Mouse (Mus musculus) limb, embryonic 14.5 days (tissue): ENCODE measurements at regions not wholly inside any gene's neighbourhood (a gene's known extent, or its start where the extent isn't known, plus 50 kb on each side); places are given as distances from the start of the nearest gene placed in this dataset.

ENCODE experiments used
- ATAC-seq: fragments of 200-750 bp; cut with Nextera tagmentation; 2 replicates; pipeline ENCODE4 v1.8.0; 2017; ENCODE audit warnings: low read depth, moderate number of reproducible peaks, moderate TSS enrichment; ENCODE audit not compliant: low FRiP score
- DNase-seq: peaks from one replicate; pipeline ENCODE4 v3.0.0-alpha.2; 2015; ENCODE audit warnings: low spot score
- H3K27ac ChIP-seq: fragments of 300-500 bp; sonication (generic); replicated peaks from 2 replicates; pipeline ENCODE4 v1.5.1; 2014; ENCODE audit warnings: low read depth, mild to moderate bottlenecking, low read length, moderate library complexity, mixed read lengths
- H3K27me3 ChIP-seq: fragments of 300-500 bp; sonication (generic); 2 replicates; pipeline ENCODE4 v1.6.1; 2014; ENCODE audit warnings: low read length, mixed read lengths; ENCODE audit not compliant: control insufficient read depth, insufficient read depth
- H3K36me3 ChIP-seq: fragments of 300-500 bp; sonication (generic); 2 replicates; pipeline ENCODE4 v1.6.1; 2014; ENCODE audit warnings: mild to moderate bottlenecking, low read length, moderate library complexity, mixed read lengths; ENCODE audit not compliant: control insufficient read depth, insufficient read depth
- H3K4me1 ChIP-seq: fragments of 300-500 bp; sonication (generic); 2 replicates; pipeline ENCODE4 v1.6.1; 2014; ENCODE audit warnings: antibody characterized with exemption, low read length, mixed read lengths; ENCODE audit not compliant: control insufficient read depth, insufficient read depth
- H3K4me2 ChIP-seq: fragments of 300-500 bp; sonication (generic); replicated peaks from 2 replicates; pipeline ENCODE4 v1.6.1; 2014; ENCODE audit warnings: low read depth, mild to moderate bottlenecking, low read length, moderate library complexity; ENCODE audit not compliant: severe bottlenecking
- H3K4me3 ChIP-seq: fragments of 300-500 bp; sonication (generic); replicated peaks from 2 replicates; pipeline ENCODE4 v1.5.1; 2014; ENCODE audit warnings: low read length
- H3K9ac ChIP-seq: fragments of 300-500 bp; sonication (generic); 2 replicates; pipeline ENCODE4 v1.6.1; 2014; ENCODE audit warnings: mild to moderate bottlenecking, low read depth, low read length, moderate library complexity; ENCODE audit not compliant: severe bottlenecking
- H3K9me3 ChIP-seq: fragments of 300-500 bp; sonication (generic); 2 replicates; pipeline ENCODE4 v1.6.1; 2016; ENCODE audit warnings: low read length; ENCODE audit not compliant: control insufficient read depth
- POLR2A ChIP-seq: fragments of 200-500 bp; IDR thresholded peaks from 2 replicates; pipeline ENCODE4 v1.8.0; 2012; ENCODE audit warnings: inconsistent platforms, mild to moderate bottlenecking, moderate library complexity, borderline replicate concordance; ENCODE audit not compliant: insufficient read depth, insufficient read length; ENCODE audit errors: extremely low read depth
- WGBS: fragments of 180-500 bp; shearing (Covaris S2); extraction: QIAGEN DNeasy Blood & Tissue Kit; methylation state at CpG from one replicate; pipeline ENCODE4 v1.1.7; 2014; 5-methylcytosine and 5-hydroxymethylcytosine counted together

DNA sequence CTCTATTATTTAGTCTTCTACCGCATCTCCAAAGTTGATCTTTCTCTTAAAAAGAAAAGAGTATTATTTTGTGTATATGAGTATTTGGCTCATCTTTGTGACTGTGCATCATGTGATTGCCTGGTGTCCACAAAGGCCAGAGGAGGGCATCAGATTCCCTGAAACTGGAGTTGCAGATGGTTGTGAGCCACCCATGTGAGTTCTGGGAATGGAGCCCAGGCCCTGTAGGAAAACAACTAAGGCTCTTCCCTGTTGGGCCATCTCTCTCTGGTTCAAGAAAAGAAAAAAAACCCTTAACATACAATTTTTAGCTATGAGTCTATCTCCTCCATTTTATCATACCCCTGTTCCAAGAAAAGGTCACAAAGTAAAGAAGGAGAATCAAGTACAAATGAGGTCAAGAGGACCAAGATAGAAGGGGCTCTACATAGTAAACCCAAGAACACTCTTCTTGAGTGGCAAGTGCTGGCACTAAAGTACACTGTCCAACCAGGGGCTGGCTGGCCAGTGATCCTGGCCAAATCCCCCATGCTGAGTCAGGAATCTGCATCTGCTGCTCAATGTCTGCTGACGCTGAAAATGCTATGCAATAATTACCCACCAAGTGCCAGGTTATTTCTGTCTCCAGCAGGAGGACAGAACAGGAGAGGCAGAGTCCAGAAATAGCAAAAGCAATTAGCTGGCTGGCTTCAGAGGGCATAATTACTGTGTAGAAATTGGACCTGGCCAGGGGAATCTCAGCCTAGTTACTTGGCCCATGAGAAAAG is 108.2 kb upstream of the B3gat1 start:
- H3K4me3 ChIP-seq, result no peak overlapping the region
- H3K27ac ChIP-seq, result no peak overlapping the region
- no peak for ATAC-seq
- no peak overlapping the region for H3K9ac ChIP-seq
- H3K4me2 ChIP-seq, result no peak overlapping the region
- H3K9me3 ChIP-seq, result no peaks in the 10 kb centered on the region
- no peak for TF ChIP-seq POLR2A
- whole genome bisulfite sequencing, result 65% methylated on average over 2 of the region's 2 CpGs
- no peaks in the 10 kb centered on the region for H3K27me3 ChIP-seq
- H3K4me1 ChIP-seq, result no peaks in the 10 kb centered on the region
- DNase-seq, result no peak
- no peaks in the 10 kb centered on the region for H3K36me3 ChIP-seq

DNA sequence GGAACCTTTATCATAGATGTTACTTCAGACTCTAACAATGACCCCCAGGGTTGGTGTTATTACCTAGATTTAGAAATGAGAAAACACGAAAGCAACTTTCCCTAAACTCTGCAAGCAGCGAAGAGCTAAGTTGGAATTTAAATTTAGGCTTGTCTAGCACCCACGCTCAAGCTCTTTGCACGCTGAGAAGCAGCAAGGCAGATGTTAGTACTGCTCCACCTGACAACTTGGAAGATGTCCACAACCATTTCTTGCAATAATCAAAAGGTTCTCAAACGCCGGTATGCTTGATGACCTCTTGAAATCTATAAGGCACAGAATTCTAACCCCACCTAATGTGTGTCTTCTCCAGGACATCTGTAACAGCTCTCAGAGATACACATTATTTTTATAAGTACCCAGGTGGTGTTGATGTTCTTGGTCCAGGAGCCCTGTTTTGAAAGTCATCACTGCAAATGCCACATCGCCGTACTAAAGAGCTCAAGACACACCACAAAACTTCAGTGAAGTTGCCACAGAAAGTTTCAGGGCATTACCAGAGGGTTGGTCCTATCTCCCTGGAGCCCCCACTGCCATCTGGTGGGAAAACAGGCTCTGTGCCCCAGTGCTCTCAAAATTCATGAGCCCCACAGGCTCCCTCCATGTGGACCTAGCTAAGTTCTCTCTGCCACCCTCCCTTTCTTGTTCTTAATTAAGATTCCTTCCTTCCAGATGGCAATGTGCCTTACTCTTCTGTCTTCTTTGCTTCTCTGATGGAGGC is 100.5 kb upstream of the B3gat1 start:
- Histone ChIP-seq H3K4me2 (no peak overlapping the region), H3K36me3 (no peaks in the 10 kb centered on the region), H3K4me3 (no peak overlapping the region), H3K9ac (no peak overlapping the region), H3K27ac (no peak overlapping the region), H3K9me3 (no peaks in the 10 kb centered on the region), H3K4me1 (no peaks in the 10 kb centered on the region), H3K27me3 (no peaks in the 10 kb centered on the region)
- no peak for TF ChIP-seq POLR2A
- no peak for DNase-seq
- ATAC-seq, result no peak
- 86% methylated on average over 8 of the region's 8 CpGs for WGBS

DNA sequence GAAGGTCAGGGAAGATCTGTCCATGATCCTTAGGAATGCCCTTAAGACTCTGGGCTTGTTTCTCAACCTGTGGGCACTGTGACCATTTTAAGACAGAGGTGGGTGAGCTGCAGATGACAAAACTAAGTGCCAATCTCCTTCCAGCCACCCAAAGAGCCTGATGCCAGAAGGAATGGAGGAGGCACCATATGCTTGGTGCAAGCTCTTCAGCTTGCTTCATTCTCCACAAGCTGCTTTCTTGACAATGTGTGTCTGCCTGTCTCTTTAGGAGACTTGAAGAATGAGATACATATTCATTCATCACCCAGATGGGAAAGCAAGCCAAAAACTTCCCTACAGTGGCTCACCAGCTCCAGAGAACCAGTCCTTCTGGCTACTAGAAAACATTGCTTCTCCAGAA is 98.3 kb upstream of the B3gat1 start:
- no peaks in the 10 kb centered on the region for H3K27me3 ChIP-seq
- no peaks in the 10 kb centered on the region for H3K4me1 ChIP-seq
- DNase-seq (no peak), ATAC-seq (no peak)
- no peak overlapping the region for H3K9ac ChIP-seq
- no peak overlapping the region for H3K4me2 ChIP-seq
- H3K4me3 ChIP-seq, result no peak overlapping the region
- no peak for TF ChIP-seq POLR2A
- H3K9me3 ChIP-seq, result no peaks in the 10 kb centered on the region
- no peak overlapping the region for H3K27ac ChIP-seq
- H3K36me3 ChIP-seq, result no peaks in the 10 kb centered on the region

DNA sequence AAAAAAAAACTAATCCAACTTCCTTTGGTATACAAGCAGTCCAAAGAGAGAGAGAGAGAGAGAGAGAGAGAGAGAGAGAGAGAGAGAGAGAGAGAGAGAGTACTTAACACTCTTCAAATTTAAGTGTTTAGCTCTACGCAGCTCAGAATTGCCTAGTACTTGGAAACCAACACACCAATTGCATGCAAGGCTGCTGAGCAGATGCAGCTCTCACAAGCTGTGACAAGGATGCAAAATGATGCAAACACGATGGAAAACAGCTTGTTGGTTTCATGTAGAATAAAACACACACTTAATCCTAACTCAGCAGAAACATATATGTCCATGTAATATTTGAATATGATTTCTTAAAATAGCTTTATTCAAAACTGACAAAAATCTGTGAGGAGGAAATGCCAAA is 94.9 kb upstream of the B3gat1 start:
- Histone ChIP-seq H3K27me3 (no peaks in the 10 kb centered on the region), H3K36me3 (no peaks in the 10 kb centered on the region), H3K9me3 (no peaks in the 10 kb centered on the region), H3K4me2 (no peak overlapping the region), H3K4me3 (no peak overlapping the region), H3K27ac (no peak overlapping the region), H3K4me1 (no peaks in the 10 kb centered on the region), H3K9ac (no peak overlapping the region)
- no peak for ATAC-seq
- TF ChIP-seq POLR2A, result no peak
- 87% methylated on average over 2 of the region's 2 CpGs for WGBS
- DNase-seq, result no peak

DNA sequence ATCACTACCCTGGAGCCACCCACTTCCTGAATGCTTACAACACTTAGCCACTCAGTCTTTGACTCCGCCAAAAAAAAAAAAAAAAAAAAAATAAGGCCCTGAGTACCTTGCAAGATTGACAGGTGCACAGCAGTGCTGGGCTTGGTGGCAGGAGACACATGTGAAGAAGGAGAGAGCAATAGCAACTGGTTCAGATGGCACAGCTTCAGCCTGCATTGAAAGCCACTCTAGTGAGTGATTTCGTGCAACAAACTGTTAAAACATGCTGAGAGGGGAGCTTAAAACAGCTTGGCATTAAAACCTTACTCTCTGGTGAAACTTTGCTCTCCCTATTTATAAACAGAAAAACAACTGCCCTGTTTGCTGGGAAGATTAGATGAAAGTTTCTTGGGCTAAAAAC is 91.2 kb upstream of the B3gat1 start:
- DNase-seq, result no peak
- no peaks in the 10 kb centered on the region for H3K27me3 ChIP-seq
- H3K9me3 ChIP-seq, result no peaks in the 10 kb centered on the region
- no peak overlapping the region for H3K27ac ChIP-seq
- H3K4me2 ChIP-seq, result no peak overlapping the region
- H3K36me3 ChIP-seq, result no peaks in the 10 kb centered on the region
- WGBS, result 62% methylated on average over 2 of the region's 2 CpGs
- no peaks in the 10 kb centered on the region for H3K4me1 ChIP-seq
- H3K4me3 ChIP-seq, result no peak overlapping the region
- ATAC-seq, result no peak
- no peak overlapping the region for H3K9ac ChIP-seq
- no peak for TF ChIP-seq POLR2A

DNA sequence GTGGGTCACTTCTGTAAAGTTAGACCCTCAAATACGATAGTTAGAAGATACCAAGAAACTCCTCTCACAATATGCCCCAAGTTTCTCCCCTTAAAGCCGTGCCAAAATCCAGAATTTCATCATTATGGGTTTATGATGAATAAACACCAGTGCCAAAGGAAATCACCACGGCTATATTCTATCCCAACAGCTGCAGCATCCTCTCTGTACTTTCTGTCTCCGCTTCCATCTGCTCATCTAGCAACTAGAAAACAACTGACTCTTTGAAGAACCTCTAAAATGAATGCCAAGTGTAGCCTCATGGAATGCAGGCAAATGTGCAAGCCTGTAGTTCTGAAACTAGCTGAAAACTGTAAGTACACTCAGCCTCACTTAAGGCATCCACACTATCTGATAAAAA is 90.7 kb upstream of the B3gat1 start:
- H3K4me1 ChIP-seq, result no peaks in the 10 kb centered on the region
- 86% methylated on average over 4 of the region's 4 CpGs for WGBS
- H3K36me3 ChIP-seq, result no peaks in the 10 kb centered on the region
- no peaks in the 10 kb centered on the region for H3K9me3 ChIP-seq
- no peak overlapping the region for H3K4me3 ChIP-seq
- no peaks in the 10 kb centered on the region for H3K27me3 ChIP-seq
- TF ChIP-seq POLR2A, result no peak
- ATAC-seq (no peak), DNase-seq (no peak)
- H3K27ac ChIP-seq, result no peak overlapping the region
- H3K4me2 ChIP-seq, result no peak overlapping the region
- H3K9ac ChIP-seq, result no peak overlapping the region
